Mouse (Mus musculus) kidney, postnatal 25 days (tissue): ENCODE results near the gene Smad6.

Experiments used
- DNase-seq, 2 experiments: peaks; one replicate each; pipeline ENCODE4 v3.0.0; 2021; ENCODE audit warnings: mixed read lengths in 2 of 2

Smad6 gene

DNA sequence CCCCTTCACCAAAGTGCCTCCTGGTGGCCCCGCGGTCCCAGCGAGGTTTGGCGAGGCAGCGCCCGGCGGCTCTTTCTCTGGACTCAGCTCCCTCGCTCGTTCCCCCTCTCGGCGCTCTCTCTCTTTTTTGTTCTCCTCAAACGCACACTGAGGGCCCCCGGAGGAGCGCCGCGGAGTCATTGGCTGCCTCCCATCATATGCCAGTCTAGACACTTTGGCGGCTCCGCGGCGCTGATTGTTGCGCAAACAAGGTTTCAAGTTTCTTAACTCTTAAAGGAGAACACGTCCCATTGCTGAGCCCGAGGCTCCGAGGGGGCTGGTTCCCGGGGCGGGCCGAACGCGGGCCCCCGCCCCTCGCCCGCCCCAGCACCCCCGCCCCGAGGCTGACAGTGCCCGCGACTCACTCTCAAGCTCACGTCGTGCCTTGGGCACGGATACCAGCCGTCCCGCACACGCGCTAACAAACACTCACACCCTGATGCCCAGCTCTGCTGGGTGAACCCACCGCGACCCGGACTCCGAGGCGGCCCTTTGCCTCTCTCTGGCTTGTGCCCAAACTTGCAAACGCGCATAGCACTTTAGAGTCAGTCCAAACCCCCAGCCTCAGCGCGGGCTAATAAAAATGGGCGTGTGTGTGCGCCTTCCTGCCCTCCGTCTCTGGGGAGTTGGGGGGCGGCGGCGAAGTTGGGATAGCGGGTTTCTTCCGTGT lies at the start of gene Smad6:
Gene Smad6, minus strand, starts transcription at position 207 of the 709 bp plus-strand sequence.
- DNase-seq = peak; percentile 95 to 98

DNA sequence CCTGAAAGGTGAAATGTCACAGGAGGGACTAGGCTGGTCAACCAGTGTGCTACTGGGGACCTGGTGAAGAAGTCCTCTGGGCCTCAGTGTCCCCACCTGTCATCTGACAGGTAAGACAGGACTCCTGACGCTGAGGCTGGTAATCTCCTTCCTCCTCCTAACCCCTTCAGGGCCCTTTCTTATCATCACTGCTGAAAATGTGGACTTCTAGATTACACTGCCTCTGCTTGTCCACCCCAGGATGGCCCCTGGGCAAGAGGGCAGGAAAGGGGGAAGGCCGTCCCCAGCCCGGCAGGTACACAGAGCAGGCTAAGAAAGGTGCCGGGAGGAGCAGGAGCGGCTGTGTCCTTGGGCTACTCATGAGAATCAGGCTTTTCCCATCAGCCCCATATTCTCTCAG lies 48.8 kb upstream of the Smad6 start:
- no peak for DNase-seq

- no peak for DNase-seq
Measured at GRCm38 (mm10) chr9:64069131-64069530, 47.3 kb upstream of the Smad6 start.

- DNase-seq = no peak
Measured at GRCm38 (mm10) chr9:64068571-64068970, 46.7 kb upstream of the Smad6 start.

GRCm38 (mm10) chr9:64067787-64068186 lies 45.9 kb upstream of the Smad6 start:
- DNase-seq = no peak

GRCm38 (mm10) chr9:64060033-64060539 lies 38.2 kb upstream of the Smad6 start:
- DNase-seq = peak; percentile 43 to 56

- no peak for DNase-seq
Measured at GRCm38 (mm10) chr9:64057903-64058650, 36.2 kb upstream of the Smad6 start.

DNA sequence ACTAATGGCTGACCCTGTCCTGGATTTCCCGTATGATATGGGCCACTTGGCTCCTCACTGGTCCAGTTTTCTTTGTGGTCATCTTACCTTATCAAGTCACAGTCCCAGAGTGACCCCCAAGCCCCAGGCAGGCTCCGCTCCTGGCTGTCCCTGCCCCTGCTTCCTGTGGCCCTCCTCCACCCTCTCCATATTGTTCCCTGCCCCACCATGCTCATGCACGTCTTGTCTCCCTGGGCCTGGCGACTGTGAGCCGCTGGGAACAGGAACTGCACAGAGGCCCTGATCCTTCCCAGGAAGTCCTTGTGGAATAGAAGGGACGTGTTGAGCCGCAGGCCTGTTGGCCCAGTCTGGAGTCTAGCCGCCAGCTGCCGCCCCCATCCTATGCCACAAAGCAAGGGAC lies 33.3 kb upstream of the Smad6 start:
- DNase-seq = no peak

- DNase-seq = peak in 1 of 2 experiments; percentile 50
Measured at GRCm38 (mm10) chr9:64053786-64054185, 31.9 kb upstream of the Smad6 start.

DNA sequence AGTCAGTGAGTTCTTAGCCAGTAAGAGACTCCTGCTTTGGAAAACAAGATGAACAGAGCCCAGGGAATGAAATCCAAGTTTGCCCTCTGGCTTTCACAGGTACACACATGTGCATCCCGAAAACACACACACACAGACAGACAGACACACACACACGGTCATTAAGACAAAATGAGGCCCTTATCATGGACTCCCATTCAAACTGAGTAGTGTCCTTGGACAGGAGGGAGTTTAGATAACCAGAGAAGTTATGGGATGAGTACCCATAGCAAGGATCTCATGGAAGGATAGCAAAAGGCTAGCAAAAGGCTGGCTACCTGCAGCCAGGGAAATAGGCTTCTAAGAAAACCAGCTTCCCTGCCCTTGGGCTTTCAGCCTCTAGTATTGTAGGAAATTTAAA lies 29.4 kb upstream of the Smad6 start:
- no peak for DNase-seq

DNA sequence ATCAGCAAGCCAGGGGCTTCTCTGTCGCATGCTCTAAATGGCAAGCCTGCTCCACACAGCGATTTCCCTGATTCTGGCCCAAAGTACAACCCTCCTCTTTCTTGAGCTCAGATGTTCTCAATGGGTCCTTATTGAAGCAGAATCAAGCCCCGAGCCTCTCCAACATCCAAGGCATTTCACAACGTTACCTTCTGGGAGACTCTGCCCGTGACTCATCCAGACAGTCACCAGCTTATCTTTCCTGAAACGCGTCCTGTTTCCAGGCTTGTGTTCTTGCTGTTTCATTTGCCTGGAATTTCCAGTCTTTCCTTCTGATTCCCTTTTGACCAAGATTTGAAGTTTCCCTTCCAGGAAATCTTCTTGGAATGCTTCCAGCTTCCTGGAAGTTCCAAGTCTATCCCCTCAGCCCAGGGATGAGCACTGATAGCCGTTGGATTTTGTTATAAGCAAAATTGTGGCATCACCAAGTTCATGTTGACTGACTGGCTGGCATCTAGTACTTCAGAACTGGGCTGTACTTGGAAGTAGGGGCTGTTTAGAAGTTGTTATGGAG lies 28.7 kb upstream of the Smad6 start:
- DNase-seq = no peak

- DNase-seq = peak; percentile 84 to 93
Measured at GRCm38 (mm10) chr9:64049471-64050380, 27.9 kb upstream of the Smad6 start.

DNA sequence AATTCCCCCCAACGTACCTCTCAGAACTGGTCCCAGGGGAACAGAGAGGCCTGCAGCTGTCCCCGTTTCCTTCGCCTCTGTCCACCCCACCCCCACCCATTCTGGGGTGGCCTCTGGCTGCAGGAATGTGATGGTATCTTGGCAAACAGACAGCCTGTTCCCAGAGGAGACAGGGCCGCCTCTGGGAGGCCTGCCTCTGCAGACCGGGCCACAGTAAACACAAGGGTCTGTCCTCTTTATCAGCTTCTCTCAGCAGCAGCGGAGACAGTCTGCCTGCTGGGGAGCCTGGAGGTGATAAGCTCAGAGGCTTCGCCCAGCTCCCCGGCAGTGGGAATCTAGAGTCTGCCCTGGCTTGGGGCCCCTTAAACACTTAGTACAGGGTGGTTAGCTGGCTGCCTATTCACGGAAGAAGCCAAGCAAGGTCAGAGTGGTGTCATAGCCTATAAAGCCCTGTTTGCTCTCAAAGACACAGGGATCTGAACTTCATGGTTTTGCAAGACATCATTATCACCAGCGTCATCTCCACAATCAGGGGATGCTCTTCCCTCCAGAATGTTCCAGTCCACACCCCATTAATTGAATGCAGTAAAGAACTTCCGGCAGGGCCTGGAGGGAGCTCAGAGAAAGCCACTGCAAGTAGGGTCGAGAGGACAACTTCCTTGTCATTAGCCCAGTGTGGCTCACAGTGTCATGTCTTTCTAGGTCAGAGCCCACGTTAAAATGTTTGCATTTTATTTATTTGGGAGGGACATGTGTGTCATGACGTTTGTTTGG lies 23.4 kb upstream of the Smad6 start:
- peak; percentile 67 to 80 for DNase-seq

DNA sequence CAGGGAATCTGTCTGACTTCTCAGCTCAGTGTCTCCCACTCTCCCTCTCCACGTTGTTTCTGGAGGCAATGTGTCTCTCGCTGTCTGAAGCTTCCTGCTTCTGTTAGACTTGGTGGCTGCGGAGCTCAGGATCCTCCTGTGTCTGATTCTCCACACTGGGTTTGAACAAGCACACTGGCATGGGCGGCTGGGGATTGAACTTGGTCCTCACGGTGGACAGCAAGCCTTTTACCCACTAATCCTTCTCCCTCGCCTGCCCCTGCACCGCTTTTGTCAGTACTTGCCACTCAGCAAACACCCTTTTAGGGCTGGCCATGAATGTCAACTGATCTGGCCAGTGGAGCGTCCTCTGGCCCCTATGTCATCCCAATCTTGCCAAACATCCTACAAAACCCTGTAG lies 22.5 kb upstream of the Smad6 start:
- DNase-seq = no peak

GRCm38 (mm10) chr9:64042911-64043310 lies 21.1 kb upstream of the Smad6 start:
- no peak for DNase-seq

- DNase-seq = no peak
Measured at GRCm38 (mm10) chr9:64042216-64042615, 20.4 kb upstream of the Smad6 start.

GRCm38 (mm10) chr9:64029908-64030631 lies 8.2 kb upstream of the Smad6 start:
- no peak for DNase-seq

DNA sequence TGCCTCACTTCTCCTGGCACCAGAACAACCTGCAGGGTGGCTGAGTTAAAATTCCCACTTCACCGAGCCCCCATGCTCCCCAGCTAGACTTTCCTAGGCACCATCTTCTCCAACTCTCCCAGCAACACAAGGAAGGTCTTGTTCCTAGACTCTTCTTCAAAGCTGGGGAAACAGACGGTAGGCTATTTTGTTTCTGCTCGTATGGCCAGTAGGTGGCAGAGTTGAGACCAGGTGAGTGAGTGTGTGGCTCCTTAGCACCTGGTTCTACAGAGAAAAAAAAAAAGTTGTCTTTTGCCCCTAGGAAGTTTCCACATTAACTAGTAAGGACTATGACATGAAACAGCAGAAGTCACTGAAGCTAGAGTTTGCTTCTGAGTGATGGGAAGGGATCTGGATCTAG lies 3.7 kb upstream of the Smad6 start:
- peak; percentile 82 to 87 for DNase-seq

GRCm38 (mm10) chr9:64024976-64025375 lies 3.1 kb upstream of the Smad6 start:
- DNase-seq = peak in 1 of 2 experiments; percentile 63

DNA sequence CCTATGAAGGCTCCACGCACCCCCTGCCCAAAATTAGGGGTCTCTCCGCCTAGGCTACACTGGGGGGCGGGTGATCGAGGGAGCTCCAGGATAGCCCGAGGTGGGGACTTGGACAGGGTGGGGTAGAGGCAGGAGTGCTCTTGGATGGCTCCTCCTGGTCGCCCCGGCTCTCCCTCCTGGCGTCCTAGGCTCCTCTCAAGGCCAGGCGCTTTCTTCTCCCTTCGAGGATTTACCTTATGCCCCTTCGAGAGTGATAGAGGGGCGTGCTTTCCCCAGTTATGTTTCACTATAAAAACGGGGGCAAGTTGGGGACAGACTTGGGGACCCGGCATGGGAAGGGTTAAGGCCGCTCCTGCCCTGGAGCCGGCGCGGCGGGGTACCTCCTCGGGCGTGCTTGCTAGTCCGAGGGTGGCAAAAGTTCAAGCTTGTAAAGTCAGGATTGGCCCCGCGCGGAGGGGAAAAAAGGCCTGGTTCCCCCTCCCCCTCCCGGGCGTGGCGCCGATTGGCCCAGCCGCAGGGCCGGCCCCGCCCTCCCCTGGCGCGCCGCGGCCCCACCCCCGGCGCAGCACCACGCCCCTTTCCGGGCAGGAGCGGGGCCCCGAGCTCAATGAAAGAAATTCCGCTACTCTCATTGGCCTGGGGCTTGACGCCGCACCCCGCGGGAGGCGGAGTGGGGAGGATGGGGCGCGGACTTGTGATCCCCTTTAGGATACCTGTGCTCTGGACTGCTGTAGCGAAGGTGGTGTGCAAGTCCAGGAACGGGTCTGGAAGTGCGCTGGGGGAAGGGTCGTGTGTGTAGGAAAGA lies 905 bp upstream of the Smad6 start:
- DNase-seq = peak; percentile 99
